Mouse (Mus musculus) liver, embryonic 13.5 days (tissue): ENCODE measurements around the gene Prmt7. TPM values are rescaled to one million over a fixed set of nuclear protein-coding genes. Genes with fewer than 3 reads are reported as not detected.

ENCODE experiments used
- ATAC-seq: fragments of 200-750 bp; cut with Nextera tagmentation; 2 replicates; pipeline ENCODE4 v1.8.0; 2017; ENCODE audit warnings: low read depth, mild to moderate bottlenecking, moderate number of reproducible peaks, moderate library complexity
- DNase-seq: peaks from one replicate; pipeline ENCODE4 v3.0.0; 2022
- H3K27ac ChIP-seq: fragments of 300-500 bp; sonication (generic); 2 replicates; pipeline ENCODE4 v1.5.1; 2015; ENCODE audit warnings: moderate library complexity, mild to moderate bottlenecking, inconsistent platforms
- H3K27me3 ChIP-seq: fragments of 300-500 bp; sonication (generic); 2 replicates; pipeline ENCODE4 v1.6.1; 2015; ENCODE audit warnings: mild to moderate bottlenecking, inconsistent platforms
- H3K36me3 ChIP-seq: fragments of 300-500 bp; sonication (generic); 2 replicates; pipeline ENCODE4 v1.6.1; 2015; ENCODE audit warnings: mild to moderate bottlenecking, inconsistent platforms
- H3K4me1 ChIP-seq: fragments of 300-500 bp; sonication (generic); replicated peaks from 2 replicates; pipeline ENCODE4 v1.6.1; 2015; ENCODE audit warnings: inconsistent platforms
- H3K4me2 ChIP-seq: fragments of 300-500 bp; sonication (generic); 2 replicates; pipeline ENCODE4 v1.6.1; 2015; ENCODE audit warnings: inconsistent platforms, mild to moderate bottlenecking, moderate library complexity
- H3K4me3 ChIP-seq: fragments of 300-500 bp; sonication (generic); replicated peaks from 2 replicates; pipeline ENCODE4 v1.5.1; 2015; ENCODE audit warnings: mild to moderate bottlenecking, inconsistent platforms
- H3K9ac ChIP-seq: fragments of 300-500 bp; sonication (generic); 2 replicates; pipeline ENCODE4 v1.6.1; 2015; ENCODE audit warnings: mild to moderate bottlenecking, inconsistent platforms
- H3K9me3 ChIP-seq: fragments of 300-500 bp; sonication (generic); replicated peaks from 2 replicates; pipeline ENCODE4 v1.6.1; 2016; ENCODE audit warnings: inconsistent platforms
- WGBS: fragments of 180-500 bp; shearing (Covaris S2); methylation state at CpG from one replicate; pipeline ENCODE4 v1.1.7; 2015; ENCODE audit not compliant: insufficient replicate concordance; 5-methylcytosine and 5-hydroxymethylcytosine counted together
- polyA plus RNA-seq: library from polyadenylated mRNA; unstranded; fragments of >200 nt; fragmentation: Nextera tagmentation; extraction: Ambion mirVana; gene quantifications from 2 replicates; pipeline ENCODE4 v1.2.1, GENCODE M21; 2015

The Prmt7 gene
- polyA plus RNA-seq, 1 experiment from 2014 or later: 31.3 TPM

- Histone ChIP-seq H3K4me3 (no peak overlapping the region), H3K27me3 (no peaks in the 10 kb centered on the region), H3K4me2 (no peak overlapping the region), H3K9ac (no peak overlapping the region), H3K4me1 (no peaks in the 10 kb centered on the region), H3K9me3 (no peaks in the 10 kb centered on the region), H3K36me3 (peaks cover 82% of the 10 kb centered on the region), H3K27ac (no peak overlapping the region)
- no peak for DNase-seq
- WGBS: 73% methylated on average over 3 of the region's 3 CpGs
- ATAC-seq: no peak
Measured at GRCm38 (mm10) chr8:106219620-106220019, 8.9 kb downstream of the Prmt7 start.

GRCm38 (mm10) chr8:106226589-106226988 lies 15.9 kb downstream of the Prmt7 start:
- Histone ChIP-seq H3K27ac (no peak overlapping the region), H3K4me2 (no peak overlapping the region), H3K27me3 (no peaks in the 10 kb centered on the region), H3K9ac (no peak overlapping the region), H3K9me3 (no peaks in the 10 kb centered on the region), H3K4me1 (no peaks in the 10 kb centered on the region), H3K36me3 (peaks cover 73% of the 10 kb centered on the region), H3K4me3 (no peak overlapping the region)
- DNase-seq (peak; percentile 23), ATAC-seq (no peak)
- 55% methylated on average over 9 of the region's 9 CpGs for WGBS

GRCm38 (mm10) chr8:106231536-106231935 lies 20.8 kb downstream of the Prmt7 start:
- ATAC-seq (no peak), DNase-seq (no peak)
- Histone ChIP-seq H3K4me3 (no peak overlapping the region), H3K27me3 (no peaks in the 10 kb centered on the region), H3K4me2 (no peak overlapping the region), H3K27ac (no peak overlapping the region), H3K36me3 (peaks cover 76% of the 10 kb centered on the region), H3K4me1 (no peaks in the 10 kb centered on the region), H3K9ac (no peak overlapping the region), H3K9me3 (no peaks in the 10 kb centered on the region)
- 84% methylated on average over 7 of the region's 7 CpGs for WGBS

GRCm38 (mm10) chr8:106232751-106233150 lies 22.0 kb downstream of the Prmt7 start:
- Histone ChIP-seq H3K36me3 (peaks cover 78% of the 10 kb centered on the region), H3K9ac (no peak overlapping the region), H3K4me3 (no peak overlapping the region), H3K4me1 (no peaks in the 10 kb centered on the region), H3K9me3 (no peaks in the 10 kb centered on the region), H3K27me3 (no peaks in the 10 kb centered on the region), H3K4me2 (no peak overlapping the region), H3K27ac (no peak overlapping the region)
- WGBS: 62% methylated on average over 3 of the region's 3 CpGs
- ATAC-seq: no peak
- no peak for DNase-seq

- no peak overlapping the region for H3K4me2 ChIP-seq
- H3K4me1 ChIP-seq: no peaks in the 10 kb centered on the region
- no peak overlapping the region for H3K4me3 ChIP-seq
- H3K27me3 ChIP-seq: no peaks in the 10 kb centered on the region
- H3K36me3 ChIP-seq: peaks cover 72% of the 10 kb centered on the region
- no peaks in the 10 kb centered on the region for H3K9me3 ChIP-seq
- WGBS: 87% methylated on average over 17 of the region's 17 CpGs
- no peak overlapping the region for H3K9ac ChIP-seq
- DNase-seq (no peak), ATAC-seq (no peak)
- no peak overlapping the region for H3K27ac ChIP-seq
Measured at GRCm38 (mm10) chr8:106234567-106235261, 24.0 kb downstream of the Prmt7 start.

- no peaks in the 10 kb centered on the region for H3K9me3 ChIP-seq
- H3K27me3 ChIP-seq: no peaks in the 10 kb centered on the region
- H3K4me2 ChIP-seq: no peak overlapping the region
- H3K4me3 ChIP-seq: no peak overlapping the region
- 84% methylated on average over 5 of the region's 5 CpGs for WGBS
- no peak overlapping the region for H3K9ac ChIP-seq
- no peak overlapping the region for H3K27ac ChIP-seq
- H3K36me3 ChIP-seq: peaks cover 72% of the 10 kb centered on the region
- no peak for ATAC-seq
- DNase-seq: no peak
- no peaks in the 10 kb centered on the region for H3K4me1 ChIP-seq
Measured at GRCm38 (mm10) chr8:106237106-106237505, 26.4 kb downstream of the Prmt7 start.

- Histone ChIP-seq H3K4me3 (no peak overlapping the region), H3K4me2 (no peak overlapping the region), H3K9ac (no peak overlapping the region), H3K27me3 (no peaks in the 10 kb centered on the region), H3K27ac (no peak overlapping the region), H3K36me3 (peaks cover 93% of the 10 kb centered on the region), H3K4me1 (no peaks in the 10 kb centered on the region), H3K9me3 (no peaks in the 10 kb centered on the region)
- DNase-seq: no peak
- WGBS: 67% methylated on average over 4 of the region's 4 CpGs
- ATAC-seq: no peak
Measured at GRCm38 (mm10) chr8:106250186-106250585, 39.5 kb downstream of the Prmt7 start.

- no peaks in the 10 kb centered on the region for H3K9me3 ChIP-seq
- H3K36me3 ChIP-seq: peaks cover 24% of the 10 kb centered on the region
- no peak overlapping the region for H3K9ac ChIP-seq
- H3K4me1 ChIP-seq: peaks cover 4% of the 10 kb centered on the region; the same call in 1 of the 2 replicates
- H3K4me3 ChIP-seq: no peak overlapping the region
- no peak overlapping the region for H3K4me2 ChIP-seq
- no peaks in the 10 kb centered on the region for H3K27me3 ChIP-seq
- DNase-seq: no peak
- WGBS: 30% methylated on average over 1 of the region's 1 CpGs
- no peak for ATAC-seq
- H3K27ac ChIP-seq: no peak overlapping the region
Measured at GRCm38 (mm10) chr8:106258169-106258568, 47.4 kb downstream of the Prmt7 start.

- H3K4me3 ChIP-seq: no peak overlapping the region
- no peaks in the 10 kb centered on the region for H3K9me3 ChIP-seq
- ATAC-seq: no peak
- peaks cover 9% of the 10 kb centered on the region; the same call in 1 of the 2 replicates for H3K36me3 ChIP-seq
- H3K27me3 ChIP-seq: no peaks in the 10 kb centered on the region
- no peak overlapping the region for H3K9ac ChIP-seq
- H3K4me2 ChIP-seq: no peak overlapping the region
- H3K27ac ChIP-seq: no peak overlapping the region
- peaks cover 4% of the 10 kb centered on the region; the same call in 1 of the 2 replicates for H3K4me1 ChIP-seq
- DNase-seq: no peak
- 77% methylated on average over 10 of the region's 10 CpGs for WGBS
Measured at GRCm38 (mm10) chr8:106259579-106260255, 49.0 kb downstream of the Prmt7 start.

GRCm38 (mm10) chr8:106260894-106261293 lies 50.2 kb downstream of the Prmt7 start:
- WGBS: 70% methylated on average over 4 of the region's 4 CpGs
- H3K9me3 ChIP-seq: no peaks in the 10 kb centered on the region
- H3K4me1 ChIP-seq: peaks cover 4% of the 10 kb centered on the region; the same call in 1 of the 2 replicates
- ATAC-seq (no peak), DNase-seq (no peak)
- no peak overlapping the region for H3K4me3 ChIP-seq
- no peak overlapping the region for H3K27ac ChIP-seq
- no peak overlapping the region for H3K4me2 ChIP-seq
- H3K9ac ChIP-seq: no peak overlapping the region
- H3K36me3 ChIP-seq: peaks cover 3% of the 10 kb centered on the region; the same call in 1 of the 2 replicates
- no peaks in the 10 kb centered on the region for H3K27me3 ChIP-seq

GRCm38 (mm10) chr8:106262343-106262742 lies 51.6 kb downstream of the Prmt7 start:
- H3K4me1 ChIP-seq: peaks cover 4% of the 10 kb centered on the region; the same call in 1 of the 2 replicates
- 49% methylated on average over 5 of the region's 5 CpGs for WGBS
- H3K4me2 ChIP-seq: no peak overlapping the region
- DNase-seq (no peak), ATAC-seq (no peak)
- no peaks in the 10 kb centered on the region for H3K27me3 ChIP-seq
- H3K9me3 ChIP-seq: no peaks in the 10 kb centered on the region
- no peak overlapping the region for H3K27ac ChIP-seq
- H3K36me3 ChIP-seq: peaks cover 3% of the 10 kb centered on the region; the same call in 1 of the 2 replicates
- H3K4me3 ChIP-seq: no peak overlapping the region
- no peak overlapping the region for H3K9ac ChIP-seq
